Mouse (Mus musculus) kidney, adult 2 months (tissue): Measurements from ENCODE around the gene Tmem245. TPM values are rescaled to one million over a fixed set of nuclear protein-coding genes. Genes with fewer than 3 reads are reported as not detected.

Experiments
- DNase-seq: peaks from one replicate; pipeline ENCODE4 v3.0.0; 2021
- H3K27ac ChIP-seq: fragments of 200-500 bp; 2 replicates; pipeline ENCODE4 v1.5.1; 2012; ENCODE audit warnings: low read depth, low read length, control low read depth, inconsistent platforms; ENCODE audit not compliant: insufficient read depth
- H3K27me3 ChIP-seq: fragments of 200-500 bp; replicated peaks from 2 replicates; pipeline ENCODE4 v1.6.1; 2012; ENCODE audit warnings: mild to moderate bottlenecking, moderate library complexity, low read length, inconsistent platforms; ENCODE audit not compliant: control insufficient read depth, insufficient read depth
- H3K36me3 ChIP-seq: fragments of 200-500 bp; 2 replicates; pipeline ENCODE4 v1.6.1; 2012; ENCODE audit warnings: mild to moderate bottlenecking, moderate library complexity, low read length, inconsistent platforms; ENCODE audit not compliant: control insufficient read depth, insufficient read depth
- H3K4me1 ChIP-seq: fragments of 200-500 bp; 2 replicates; pipeline ENCODE4 v1.6.1; 2011; ENCODE audit warnings: low read length; ENCODE audit not compliant: control insufficient read depth, insufficient read depth
- H3K4me3 ChIP-seq: fragments of 200-500 bp; 2 replicates; pipeline ENCODE4 v1.5.1; 2011; ENCODE audit warnings: mild to moderate bottlenecking, low read depth, low read length, control low read depth; ENCODE audit not compliant: insufficient read depth
- CTCF ChIP-seq: fragments of 200-500 bp; conservative IDR thresholded peaks from 2 replicates; pipeline ENCODE4 v1.5.1; 2011; ENCODE audit warnings: low read depth, mild to moderate bottlenecking, control low read depth, low read length, moderate library complexity, mixed read lengths; ENCODE audit not compliant: insufficient read depth, insufficient read length
- POLR2A ChIP-seq: fragments of 200-500 bp; IDR thresholded peaks from one replicate; pipeline ENCODE4 v1.6.1; 2011; ENCODE audit warnings: low read depth, low read length, control low read depth
- WGBS: fragments of 180-500 bp; shearing (Covaris S2); methylation state at CpG from one replicate; pipeline ENCODE4 v1.1.7; 2018; 5-methylcytosine and 5-hydroxymethylcytosine counted together
- polyA plus RNA-seq: library from polyadenylated mRNA; depleted of rRNA; stranded (reverse); fragments of >200 nt; gene quantifications from 2 replicates; pipeline ENCODE4 v1.2.3, GENCODE M21; 2012; rRNA removed

Gene Tmem245
- polyA plus RNA-seq, 1 experiment: 13.8 TPM

DNA sequence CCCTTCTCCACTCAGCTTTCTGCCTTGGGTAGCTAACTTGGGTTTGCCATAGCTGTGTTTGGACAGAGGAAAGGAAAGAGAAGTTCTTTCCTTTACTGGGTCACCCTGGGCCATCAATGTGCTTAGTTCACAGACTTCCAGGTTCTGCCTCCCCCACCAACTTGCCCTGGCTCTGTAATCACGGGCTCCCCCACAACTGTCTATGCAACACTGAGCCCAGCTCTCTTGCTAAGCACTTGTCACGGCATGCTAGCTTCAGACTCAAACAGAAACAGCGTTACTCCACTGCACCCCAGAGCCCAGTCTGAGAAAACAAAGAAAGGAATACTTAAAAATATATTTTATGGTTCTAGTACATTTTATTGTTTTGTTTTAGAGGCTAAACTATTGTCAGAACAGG is 118.3 kb downstream of the Tmem245 start:
- Histone ChIP-seq H3K4me3 (no peak overlapping the region), H3K36me3 (no peaks in the 10 kb centered on the region; the same call in 1 of the 2 replicates), H3K27me3 (no peaks in the 10 kb centered on the region), H3K4me1 (peaks cover 14% of the 10 kb centered on the region), H3K27ac (peak overlapping the region; percentile 10)
- no peak for DNase-seq
- WGBS: 47% methylated on average over 3 of the region's 3 CpGs
- TF ChIP-seq POLR2A: no peak
- TF ChIP-seq CTCF: no peak

DNA sequence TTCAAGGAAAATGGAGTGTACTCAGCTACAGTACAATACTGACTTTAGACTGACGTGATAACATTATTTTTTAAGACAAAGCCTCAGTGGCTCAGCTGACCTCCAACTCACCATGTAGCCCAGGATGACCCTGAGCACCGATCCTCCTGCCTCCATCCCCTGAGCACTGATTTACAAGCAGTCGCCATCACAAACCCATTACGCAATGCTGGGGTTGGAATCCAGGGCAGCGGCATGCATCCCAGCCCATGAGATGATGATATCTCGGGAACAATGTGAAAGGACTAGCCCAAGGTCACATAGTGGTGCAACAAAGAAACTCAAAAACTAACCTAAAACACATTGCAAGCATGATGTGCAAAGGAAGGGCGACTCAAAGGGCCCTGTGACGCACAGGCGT is 123.0 kb downstream of the Tmem245 start:
- H3K36me3 ChIP-seq: no peaks in the 10 kb centered on the region
- no peaks in the 10 kb centered on the region for H3K4me1 ChIP-seq
- no peak overlapping the region for H3K27ac ChIP-seq
- H3K27me3 ChIP-seq: no peaks in the 10 kb centered on the region
- no peak overlapping the region for H3K4me3 ChIP-seq
- no peak for DNase-seq
- TF ChIP-seq CTCF: no peak
- no peak for TF ChIP-seq POLR2A
- 90% methylated on average over 9 of the region's 9 CpGs for WGBS

DNA sequence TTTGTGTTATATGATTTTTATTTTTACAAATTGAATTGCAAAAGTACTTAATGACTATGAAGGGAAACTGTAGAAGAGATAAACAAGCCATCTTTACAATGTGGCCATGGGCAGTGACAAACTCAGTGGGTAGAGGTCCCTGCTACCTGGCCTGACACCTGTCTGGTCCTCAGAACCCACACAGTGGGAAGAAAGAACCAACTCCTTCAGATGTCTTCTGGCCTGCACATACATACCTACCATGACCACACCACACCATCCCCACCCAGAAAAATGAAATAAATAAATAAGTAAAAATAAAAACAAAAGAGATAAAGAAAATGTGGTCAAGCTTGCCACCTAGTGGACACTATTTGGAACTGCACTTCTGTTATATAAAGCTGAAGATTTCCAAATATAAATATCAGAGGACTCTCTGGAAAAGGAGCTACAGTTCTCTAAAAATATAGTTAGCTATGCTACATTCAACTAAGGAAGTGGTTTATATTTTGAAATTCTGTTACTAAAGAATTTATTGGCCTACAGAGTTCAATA is 127.2 kb downstream of the Tmem245 start:
- TF ChIP-seq CTCF: 0 out of 2 replicates have a peak, but pooled peaks have one; percentile 0
- no peak for TF ChIP-seq POLR2A
- Histone ChIP-seq H3K36me3 (no peaks in the 10 kb centered on the region), H3K4me1 (no peaks in the 10 kb centered on the region), H3K27ac (no peak overlapping the region), H3K4me3 (no peak overlapping the region), H3K27me3 (no peaks in the 10 kb centered on the region)
- peak; percentile 27 for DNase-seq

Other genes with a start within 250 kb of the Tmem245 start
- gene Gm26657, start 207.4 kb downstream of the Tmem245 start, polyA plus RNA-seq: not detected in 2 replicates
- gene Actl7b, start 206.0 kb downstream of the Tmem245 start, polyA plus RNA-seq: 0.25 and 0.57 TPM in 2 replicates
- gene Actl7a, start 204.0 kb downstream of the Tmem245 start, polyA plus RNA-seq: 0.07 and 0.16 TPM in 2 replicates
- gene Elp1, start 145.1 kb downstream of the Tmem245 start, polyA plus RNA-seq: 10.2 and 11.1 TPM in 2 replicates
- 3.2 and 4.3 TPM in 2 replicates for gene Fam206a, start 145.1 kb downstream of the Tmem245 start, polyA plus RNA-seq
- gene Ctnnal1, start 82.2 kb downstream of the Tmem245 start, polyA plus RNA-seq: 14.3 and 14.4 TPM in 2 replicates
- 0.02 and 0.03 TPM in 2 replicates for gene Frrs1l, start 43.0 kb upstream of the Tmem245 start, polyA plus RNA-seq
- gene Epb41l4b, start 196.0 kb upstream of the Tmem245 start, polyA plus RNA-seq: 15.8 and 17.9 TPM in 2 replicates